Mouse (Mus musculus): Measurements from ENCODE around the gene Aldh3b2. TPM values are rescaled to one million over a fixed set of nuclear protein-coding genes. Genes with fewer than 3 reads are reported as not detected.

The Aldh3b2 gene
- polyA plus RNA-seq, 1 experiment from 2014 or later, result 0.36 TPM

DNA sequence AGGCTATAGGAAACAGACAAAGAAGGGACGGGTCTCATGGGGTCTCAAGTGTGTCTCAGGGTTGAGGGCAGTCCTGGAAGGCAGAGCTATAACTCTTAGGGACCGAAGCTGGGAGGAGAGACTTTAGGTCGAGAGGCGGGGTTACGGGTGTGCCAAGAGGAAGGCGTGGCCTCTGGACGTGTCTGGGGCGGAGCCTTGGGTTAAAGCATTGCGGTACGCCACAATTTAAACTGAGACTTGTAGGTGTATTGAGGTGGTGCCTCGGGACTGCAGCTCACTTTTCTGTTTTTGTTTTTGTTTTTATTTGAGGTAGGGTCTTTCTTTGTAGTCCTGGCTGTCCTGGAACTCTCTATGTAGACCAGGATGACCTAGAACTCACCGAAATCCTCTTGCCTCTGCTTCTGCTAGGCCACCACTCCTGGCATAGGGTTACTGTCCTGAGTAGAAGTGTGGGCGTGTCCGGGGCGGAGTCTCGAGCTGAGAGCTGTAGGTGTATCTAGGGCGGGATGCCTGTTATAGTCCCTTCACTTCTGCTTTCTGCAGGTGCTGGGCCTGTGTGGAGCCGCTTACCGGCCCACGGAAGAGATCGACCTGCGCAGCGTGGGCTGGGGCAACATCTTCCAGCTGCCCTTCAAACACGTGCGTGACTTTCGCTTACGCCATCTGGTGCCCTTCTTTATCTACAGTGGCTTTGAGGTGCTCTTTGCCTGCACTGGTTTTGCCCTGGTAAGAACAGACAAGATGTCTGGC, 29.0 kb upstream of the Aldh3b2 start:
- ATAC-seq (no peak), DNase-seq (ENCODE audit: low spot score) (no peak)
- H3K4me1 ChIP-seq (ENCODE audit: control insufficient read depth, insufficient read depth, low read length), result no peaks in the 10 kb centered on the region
- no peak overlapping the region for H3K9ac ChIP-seq (ENCODE audit: low read length)
- WGBS, result 23% methylated on average over 27 of the region's 27 CpGs
- no peak overlapping the region for H3K4me2 ChIP-seq (ENCODE audit: low read length)
- no peak overlapping the region for H3K27ac ChIP-seq (ENCODE audit: low read depth, low read length)
- no peaks in the 10 kb centered on the region for H3K27me3 ChIP-seq (replicated peaks; ENCODE audit: control insufficient read depth, insufficient read depth, low read length)
- no peaks in the 10 kb centered on the region for H3K36me3 ChIP-seq (ENCODE audit: control insufficient read depth, insufficient read depth, low read length)
- H3K4me3 ChIP-seq (ENCODE audit: low read depth, low read length), result no peak overlapping the region
- H3K9me3 ChIP-seq (replicated peaks; ENCODE audit: control insufficient read depth, low read length), result no peaks in the 10 kb centered on the region

DNA sequence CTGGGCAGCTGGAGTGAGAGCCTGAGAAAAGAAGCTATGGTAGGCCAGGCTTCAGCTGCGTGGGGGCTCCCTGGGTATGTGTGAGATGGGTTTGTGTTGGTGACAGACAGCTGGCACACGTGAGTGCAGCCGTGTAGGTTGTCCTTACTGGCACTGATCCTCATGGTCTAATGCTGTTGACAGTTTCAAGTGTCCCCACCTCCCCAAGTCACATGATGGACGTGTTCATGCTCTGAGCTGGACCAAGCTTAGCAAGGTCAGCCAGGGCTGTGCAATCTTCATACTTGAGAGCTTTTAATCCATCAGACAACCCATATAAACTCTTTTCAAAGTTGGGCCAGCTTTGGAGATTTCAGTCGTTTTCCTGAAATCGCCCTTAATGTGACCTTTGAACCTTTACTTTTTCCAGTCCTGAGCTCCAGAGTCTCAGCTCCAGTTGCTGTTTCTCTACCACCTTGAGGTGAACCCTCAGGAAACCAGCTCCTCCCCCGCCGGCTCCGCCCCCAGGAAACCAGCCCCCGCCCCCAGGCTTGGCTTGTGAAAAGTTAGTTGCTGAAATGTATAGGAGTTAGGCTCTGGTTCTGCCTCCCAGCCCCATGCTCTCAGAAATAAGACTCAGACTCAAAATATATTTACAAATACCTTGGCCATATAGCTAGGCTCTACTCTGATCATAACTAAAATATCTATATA, 26.1 kb upstream of the Aldh3b2 start:
- ATAC-seq (no peak), DNase-seq (ENCODE audit: low spot score) (no peak)
- Histone ChIP-seq H3K4me1 (ENCODE audit: control insufficient read depth, insufficient read depth, low read length) (no peaks in the 10 kb centered on the region), H3K9me3 (replicated peaks; ENCODE audit: control insufficient read depth, low read length) (no peaks in the 10 kb centered on the region), H3K36me3 (ENCODE audit: control insufficient read depth, insufficient read depth, low read length) (no peaks in the 10 kb centered on the region), H3K27me3 (replicated peaks; ENCODE audit: control insufficient read depth, insufficient read depth, low read length) (no peaks in the 10 kb centered on the region), H3K4me3 (ENCODE audit: low read depth, low read length) (no peak overlapping the region), H3K9ac (ENCODE audit: low read length) (no peak overlapping the region), H3K27ac (ENCODE audit: low read depth, low read length) (no peak overlapping the region), H3K4me2 (ENCODE audit: low read length) (no peak overlapping the region)
- 33% methylated on average over 10 of the region's 10 CpGs for WGBS

DNA sequence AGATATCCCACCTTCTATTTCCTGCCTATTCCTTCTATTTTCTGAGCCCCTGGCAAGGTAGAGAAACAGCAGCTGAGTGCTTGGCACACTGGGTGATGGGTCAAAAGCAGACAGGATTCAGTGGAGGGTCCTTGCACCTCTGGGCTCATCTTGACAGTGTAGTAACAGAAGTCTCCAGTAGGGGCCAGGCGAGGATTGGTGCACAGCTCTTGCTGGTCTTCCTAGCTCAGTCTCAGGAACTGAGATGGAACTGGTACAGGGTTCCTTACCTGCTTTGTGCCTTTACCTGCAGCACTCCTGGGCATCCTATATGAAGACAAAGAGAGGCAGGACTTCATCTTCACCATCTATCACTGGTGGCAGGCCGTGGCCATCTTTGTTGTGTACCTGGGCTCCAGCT, 25.4 kb upstream of the Aldh3b2 start:
- no peaks in the 10 kb centered on the region for H3K27me3 ChIP-seq (replicated peaks; ENCODE audit: control insufficient read depth, insufficient read depth, low read length)
- 17% methylated on average over 2 of the region's 2 CpGs for WGBS
- no peak overlapping the region for H3K9ac ChIP-seq (ENCODE audit: low read length)
- no peak overlapping the region for H3K4me2 ChIP-seq (ENCODE audit: low read length)
- no peaks in the 10 kb centered on the region for H3K9me3 ChIP-seq (replicated peaks; ENCODE audit: control insufficient read depth, low read length)
- no peaks in the 10 kb centered on the region for H3K4me1 ChIP-seq (ENCODE audit: control insufficient read depth, insufficient read depth, low read length)
- no peak overlapping the region for H3K4me3 ChIP-seq (ENCODE audit: low read depth, low read length)
- H3K36me3 ChIP-seq (ENCODE audit: control insufficient read depth, insufficient read depth, low read length), result no peaks in the 10 kb centered on the region
- peak; percentile 65; the same call in 1 of the 2 replicates for ATAC-seq
- H3K27ac ChIP-seq (ENCODE audit: low read depth, low read length), result no peak overlapping the region
- DNase-seq (ENCODE audit: low spot score), result peak; percentile 73

DNA sequence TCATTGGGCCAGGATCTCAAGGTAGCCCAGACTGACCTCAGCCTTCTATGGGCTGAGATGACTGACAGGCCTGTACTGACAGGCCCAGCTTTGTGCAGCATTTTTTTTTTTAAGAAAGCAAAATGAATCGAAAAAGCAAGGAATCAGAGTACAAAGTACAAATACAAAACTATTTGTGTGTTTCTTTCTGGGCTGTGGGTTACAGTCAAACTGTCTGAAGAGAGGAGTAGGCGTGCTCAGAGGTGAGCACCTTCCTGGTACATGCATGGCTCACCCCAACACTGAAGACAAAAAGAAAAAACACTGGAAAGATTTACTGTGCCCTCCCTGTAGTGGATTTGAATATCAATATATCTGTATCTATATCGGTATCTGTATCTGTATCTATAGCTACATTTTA, 24.3 kb upstream of the Aldh3b2 start:
- Histone ChIP-seq H3K4me1 (ENCODE audit: control insufficient read depth, insufficient read depth, low read length) (no peaks in the 10 kb centered on the region), H3K27me3 (replicated peaks; ENCODE audit: control insufficient read depth, insufficient read depth, low read length) (no peaks in the 10 kb centered on the region), H3K9ac (ENCODE audit: low read length) (no peak overlapping the region), H3K9me3 (replicated peaks; ENCODE audit: control insufficient read depth, low read length) (no peaks in the 10 kb centered on the region), H3K4me3 (ENCODE audit: low read depth, low read length) (no peak overlapping the region), H3K36me3 (ENCODE audit: control insufficient read depth, insufficient read depth, low read length) (no peaks in the 10 kb centered on the region), H3K4me2 (ENCODE audit: low read length) (no peak overlapping the region), H3K27ac (ENCODE audit: low read depth, low read length) (no peak overlapping the region)
- ATAC-seq (no peak), DNase-seq (ENCODE audit: low spot score) (no peak)
- 74% methylated on average over 3 of the region's 3 CpGs for WGBS

DNA sequence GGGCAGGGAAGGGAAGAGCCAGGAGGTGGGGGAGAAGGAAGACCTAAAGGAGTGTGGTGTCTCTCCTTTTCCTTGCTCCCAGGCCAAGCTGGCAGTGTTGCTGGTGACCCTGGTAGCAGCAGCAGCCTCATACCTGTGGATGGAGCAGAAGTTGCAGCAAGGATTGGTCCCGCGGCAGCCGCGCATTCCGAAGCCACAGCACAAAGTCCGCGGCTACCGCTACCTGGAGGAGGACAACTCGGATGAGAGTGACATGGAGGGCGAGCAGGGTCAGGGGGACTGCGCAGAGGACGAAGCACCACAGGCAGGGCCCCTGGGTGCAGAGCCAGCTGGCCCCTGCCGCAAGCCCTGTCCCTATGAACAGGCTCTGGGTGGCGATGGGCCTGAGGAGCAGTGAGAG, 23.6 kb upstream of the Aldh3b2 start:
- H3K27me3 ChIP-seq (replicated peaks; ENCODE audit: control insufficient read depth, insufficient read depth, low read length), result no peaks in the 10 kb centered on the region
- no peak overlapping the region for H3K27ac ChIP-seq (ENCODE audit: low read depth, low read length)
- H3K36me3 ChIP-seq (ENCODE audit: control insufficient read depth, insufficient read depth, low read length), result no peaks in the 10 kb centered on the region
- 70% methylated on average over 14 of the region's 14 CpGs for WGBS
- no peak overlapping the region for H3K9ac ChIP-seq (ENCODE audit: low read length)
- H3K4me1 ChIP-seq (ENCODE audit: control insufficient read depth, insufficient read depth, low read length), result no peaks in the 10 kb centered on the region
- no peaks in the 10 kb centered on the region for H3K9me3 ChIP-seq (replicated peaks; ENCODE audit: control insufficient read depth, low read length)
- DNase-seq (ENCODE audit: low spot score), result no peak
- no peak for ATAC-seq
- H3K4me2 ChIP-seq (ENCODE audit: low read length), result no peak overlapping the region
- H3K4me3 ChIP-seq (ENCODE audit: low read depth, low read length), result no peak overlapping the region

DNA sequence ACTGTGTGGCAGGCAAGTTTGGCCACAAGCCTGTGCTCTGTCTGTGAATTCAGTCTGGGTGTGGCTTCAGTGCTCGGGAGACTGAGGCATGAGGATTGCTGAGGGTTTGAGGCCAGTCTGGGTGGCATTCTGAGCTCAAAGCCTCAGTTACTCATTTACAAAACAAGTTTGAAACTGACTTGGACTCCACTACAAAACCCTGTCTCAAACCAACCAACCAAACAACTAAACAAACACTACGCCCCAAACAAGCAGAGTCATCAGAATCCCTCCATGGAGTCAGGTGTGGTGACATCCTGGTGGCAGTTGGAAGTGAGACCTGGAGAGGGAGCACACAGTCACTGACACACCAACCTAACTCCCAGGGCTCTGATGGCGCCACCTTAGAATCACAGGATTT, 21.8 kb upstream of the Aldh3b2 start:
- ATAC-seq (no peak), DNase-seq (ENCODE audit: low spot score) (no peak)
- Histone ChIP-seq H3K36me3 (ENCODE audit: control insufficient read depth, insufficient read depth, low read length) (no peaks in the 10 kb centered on the region), H3K9me3 (replicated peaks; ENCODE audit: control insufficient read depth, low read length) (no peaks in the 10 kb centered on the region), H3K4me3 (ENCODE audit: low read depth, low read length) (no peak overlapping the region), H3K9ac (ENCODE audit: low read length) (no peak overlapping the region), H3K4me2 (ENCODE audit: low read length) (no peak overlapping the region), H3K27me3 (replicated peaks; ENCODE audit: control insufficient read depth, insufficient read depth, low read length) (no peaks in the 10 kb centered on the region), H3K4me1 (ENCODE audit: control insufficient read depth, insufficient read depth, low read length) (no peaks in the 10 kb centered on the region), H3K27ac (ENCODE audit: low read depth, low read length) (no peak overlapping the region)
- WGBS, result 74% methylated on average over 3 of the region's 3 CpGs

DNA sequence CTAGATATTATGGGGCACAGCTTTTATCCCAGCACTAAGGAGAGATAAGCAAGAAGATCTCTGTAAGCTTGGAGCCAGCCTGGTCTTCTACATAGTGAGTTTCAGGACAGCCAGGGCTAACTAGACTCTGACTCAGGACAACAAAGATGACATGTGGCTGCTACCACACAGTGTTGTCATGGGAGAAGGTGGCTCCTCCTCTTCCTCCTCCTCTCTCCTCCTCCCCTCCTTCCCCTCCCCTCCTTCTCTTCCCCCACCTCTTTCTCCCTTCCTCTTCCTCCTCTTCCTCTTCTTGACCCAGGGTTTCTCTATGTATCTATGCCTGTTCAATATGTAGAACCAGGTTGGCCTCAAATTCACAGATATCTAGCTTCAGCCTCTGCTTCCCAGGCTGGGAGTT, 20.7 kb upstream of the Aldh3b2 start:
- no peak overlapping the region for H3K4me3 ChIP-seq (ENCODE audit: low read depth, low read length)
- no peak overlapping the region for H3K9ac ChIP-seq (ENCODE audit: low read length)
- no peaks in the 10 kb centered on the region for H3K36me3 ChIP-seq (ENCODE audit: control insufficient read depth, insufficient read depth, low read length)
- no peaks in the 10 kb centered on the region for H3K27me3 ChIP-seq (replicated peaks; ENCODE audit: control insufficient read depth, insufficient read depth, low read length)
- no peaks in the 10 kb centered on the region for H3K4me1 ChIP-seq (ENCODE audit: control insufficient read depth, insufficient read depth, low read length)
- H3K27ac ChIP-seq (ENCODE audit: low read depth, low read length), result no peak overlapping the region
- ATAC-seq (no peak), DNase-seq (ENCODE audit: low spot score) (no peak)
- no peak overlapping the region for H3K4me2 ChIP-seq (ENCODE audit: low read length)
- H3K9me3 ChIP-seq (replicated peaks; ENCODE audit: control insufficient read depth, low read length), result no peaks in the 10 kb centered on the region

DNA sequence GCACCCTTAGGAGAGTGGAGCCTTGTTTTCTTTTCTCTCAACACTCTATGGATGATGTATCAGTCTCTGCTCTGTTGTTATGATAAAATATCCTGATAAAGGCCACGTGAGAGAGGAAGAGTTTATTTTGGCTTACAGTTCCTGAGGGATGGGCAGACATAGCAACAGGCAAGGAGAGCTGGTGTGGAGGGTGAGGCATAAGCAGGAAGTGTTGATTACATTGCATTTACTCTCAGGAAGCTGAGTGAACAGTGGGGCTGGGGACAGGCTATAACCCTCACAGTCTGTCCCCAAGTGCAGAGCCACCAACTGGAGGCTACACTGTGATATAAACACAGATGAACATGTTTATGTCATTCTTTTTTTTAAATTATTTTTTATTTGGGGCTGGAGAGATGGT, 20.0 kb upstream of the Aldh3b2 start:
- Histone ChIP-seq H3K36me3 (ENCODE audit: control insufficient read depth, insufficient read depth, low read length) (no peaks in the 10 kb centered on the region), H3K27me3 (replicated peaks; ENCODE audit: control insufficient read depth, insufficient read depth, low read length) (no peaks in the 10 kb centered on the region), H3K4me1 (ENCODE audit: control insufficient read depth, insufficient read depth, low read length) (no peaks in the 10 kb centered on the region), H3K9ac (ENCODE audit: low read length) (no peak overlapping the region), H3K27ac (ENCODE audit: low read depth, low read length) (no peak overlapping the region), H3K9me3 (replicated peaks; ENCODE audit: control insufficient read depth, low read length) (no peaks in the 10 kb centered on the region), H3K4me3 (ENCODE audit: low read depth, low read length) (no peak overlapping the region), H3K4me2 (ENCODE audit: low read length) (no peak overlapping the region)
- DNase-seq (ENCODE audit: low spot score), result no peak
- no peak for ATAC-seq
- WGBS, result 61% methylated on average over 1 of the region's 1 CpGs

DNA sequence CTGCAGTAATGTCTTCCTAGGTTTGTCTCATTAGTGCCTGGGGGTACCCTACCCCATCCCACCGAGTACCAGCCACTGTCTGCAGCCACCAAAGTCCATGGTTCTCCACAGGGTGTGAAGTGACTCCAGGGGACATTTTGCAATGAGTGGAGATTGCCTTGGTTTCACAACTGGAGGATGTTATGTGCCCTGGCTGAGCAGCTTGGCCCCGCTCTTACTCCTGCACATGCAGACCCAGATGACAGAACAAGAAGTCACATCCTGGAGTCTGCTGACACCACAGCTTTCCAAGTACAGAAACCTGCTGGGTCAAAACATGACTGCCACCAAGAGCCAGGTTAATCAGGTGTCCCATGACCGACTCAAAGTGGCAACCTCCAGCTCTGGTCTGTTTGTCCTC, 17.1 kb upstream of the Aldh3b2 start:
- H3K4me2 ChIP-seq (ENCODE audit: low read length), result no peak overlapping the region
- no peaks in the 10 kb centered on the region for H3K36me3 ChIP-seq (ENCODE audit: control insufficient read depth, insufficient read depth, low read length)
- no peak overlapping the region for H3K9ac ChIP-seq (ENCODE audit: low read length)
- WGBS, result 73% methylated on average over 3 of the region's 3 CpGs
- DNase-seq (ENCODE audit: low spot score) (no peak), ATAC-seq (no peak)
- no peaks in the 10 kb centered on the region for H3K9me3 ChIP-seq (replicated peaks; ENCODE audit: control insufficient read depth, low read length)
- H3K4me3 ChIP-seq (ENCODE audit: low read depth, low read length), result no peak overlapping the region
- H3K27ac ChIP-seq (ENCODE audit: low read depth, low read length), result no peak overlapping the region
- no peaks in the 10 kb centered on the region for H3K4me1 ChIP-seq (ENCODE audit: control insufficient read depth, insufficient read depth, low read length)
- no peaks in the 10 kb centered on the region for H3K27me3 ChIP-seq (replicated peaks; ENCODE audit: control insufficient read depth, insufficient read depth, low read length)

All from forebrain, embryonic 14.5 days (tissue).